Mouse (Mus musculus) limb, embryonic 12.5 days (tissue): ENCODE results near the gene Fbh1. TPM values are rescaled to one million over a fixed set of nuclear protein-coding genes. Genes with fewer than 3 reads are reported as not detected.
A peak's percentile ranks its signal among the peaks of the same experiment; 100 is the strongest.

Source experiments
- ATAC-seq: fragments of 200-750 bp; cut with Nextera tagmentation; 2 replicates; pipeline ENCODE4 v1.8.0; 2017; ENCODE audit warnings: low read depth, moderate TSS enrichment; ENCODE audit not compliant: insufficient number of reproducible peaks, insufficient read depth, low FRiP score, low TSS enrichment
- H3K27ac ChIP-seq: fragments of 300-500 bp; sonication (generic); 2 replicates; pipeline ENCODE4 v1.5.1; 2016; ENCODE audit warnings: mild to moderate bottlenecking, moderate library complexity
- H3K27me3 ChIP-seq: fragments of 300-500 bp; sonication (generic); 2 replicates; pipeline ENCODE4 v1.6.1; 2016; ENCODE audit warnings: mild to moderate bottlenecking, moderate library complexity
- H3K36me3 ChIP-seq: fragments of 300-500 bp; sonication (generic); 2 replicates; pipeline ENCODE4 v1.6.1; 2016; ENCODE audit warnings: mild to moderate bottlenecking, moderate library complexity
- H3K4me1 ChIP-seq: fragments of 300-500 bp; sonication (generic); replicated peaks from 2 replicates; pipeline ENCODE4 v1.6.1; 2016
- H3K4me2 ChIP-seq: fragments of 300-500 bp; sonication (generic); 2 replicates; pipeline ENCODE4 v1.6.1; 2016; ENCODE audit warnings: mild to moderate bottlenecking, moderate library complexity
- H3K4me3 ChIP-seq: fragments of 300-500 bp; sonication (generic); replicated peaks from 2 replicates; pipeline ENCODE4 v1.5.1; 2016; ENCODE audit warnings: mild to moderate bottlenecking
- H3K9ac ChIP-seq: fragments of 300-500 bp; sonication (generic); replicated peaks from 2 replicates; pipeline ENCODE4 v1.6.1; 2016; ENCODE audit warnings: mild to moderate bottlenecking, moderate library complexity
- H3K9me3 ChIP-seq: fragments of 300-500 bp; sonication (generic); 2 replicates; pipeline ENCODE4 v1.6.1; 2016; ENCODE audit warnings: mild to moderate bottlenecking, moderate library complexity
- WGBS: fragments of 180-500 bp; shearing (Covaris S2); methylation state at CpG from one replicate; pipeline ENCODE4 v1.1.7; 2016; 5-methylcytosine and 5-hydroxymethylcytosine counted together
- polyA plus RNA-seq: library from polyadenylated mRNA; unstranded; fragments of >200 nt; fragmentation: Nextera tagmentation; extraction: Ambion mirVana; gene quantifications from 2 replicates; pipeline ENCODE4 v1.2.1, GENCODE M21; 2016

The Fbh1 gene
- polyA plus RNA-seq, 1 experiment from 2014 or later: 146 TPM

GRCm38 (mm10) chr2:11771701-11772100, 5.7 kb downstream of the Fbh1 start:
- Histone ChIP-seq H3K27ac (no peak overlapping the region), H3K36me3 (peaks cover 31% of the 10 kb centered on the region), H3K9ac (no peak overlapping the region), H3K4me1 (peaks cover 13% of the 10 kb centered on the region; the same call in 1 of the 2 replicates), H3K9me3 (no peaks in the 10 kb centered on the region), H3K4me2 (no peak overlapping the region), H3K27me3 (no peaks in the 10 kb centered on the region), H3K4me3 (no peak overlapping the region)
- WGBS: 90% methylated on average over 4 of the region's 4 CpGs
- no peak for ATAC-seq

- H3K4me3 ChIP-seq: no peak overlapping the region
- no peak overlapping the region for H3K4me2 ChIP-seq
- WGBS: 95% methylated on average over 10 of the region's 10 CpGs
- no peak overlapping the region for H3K9ac ChIP-seq
- no peak for ATAC-seq
- no peaks in the 10 kb centered on the region for H3K27me3 ChIP-seq
- H3K27ac ChIP-seq: no peak overlapping the region
- no peaks in the 10 kb centered on the region for H3K4me1 ChIP-seq
- H3K36me3 ChIP-seq: peaks cover 77% of the 10 kb centered on the region
- H3K9me3 ChIP-seq: no peaks in the 10 kb centered on the region
These were observed 10.2 kb downstream of the Fbh1 start for GRCm38 (mm10) chr2:11767161-11767545.

GRCm38 (mm10) chr2:11766485-11767160, 10.8 kb downstream of the Fbh1 start:
- no peak overlapping the region for H3K4me2 ChIP-seq
- no peaks in the 10 kb centered on the region for H3K4me1 ChIP-seq
- no peaks in the 10 kb centered on the region for H3K9me3 ChIP-seq
- no peak overlapping the region for H3K4me3 ChIP-seq
- H3K36me3 ChIP-seq: peaks cover 82% of the 10 kb centered on the region
- no peaks in the 10 kb centered on the region for H3K27me3 ChIP-seq
- H3K27ac ChIP-seq: no peak overlapping the region
- no peak for ATAC-seq
- WGBS: 80% methylated on average over 5 of the region's 5 CpGs
- no peak overlapping the region for H3K9ac ChIP-seq

- Histone ChIP-seq H3K4me1 (no peaks in the 10 kb centered on the region), H3K4me2 (no peak overlapping the region), H3K27me3 (no peaks in the 10 kb centered on the region), H3K9ac (no peak overlapping the region), H3K36me3 (peaks cover 91% of the 10 kb centered on the region), H3K27ac (no peak overlapping the region), H3K9me3 (no peaks in the 10 kb centered on the region), H3K4me3 (no peak overlapping the region)
- WGBS: 93% methylated on average over 4 of the region's 4 CpGs
- ATAC-seq: no peak
These were observed 11.7 kb downstream of the Fbh1 start for GRCm38 (mm10) chr2:11765694-11766093.

- 88% methylated on average over 4 of the region's 4 CpGs for WGBS
- H3K36me3 ChIP-seq: peaks cover 100% of the 10 kb centered on the region
- H3K4me3 ChIP-seq: no peak overlapping the region
These were observed 14.8 kb downstream of the Fbh1 start for GRCm38 (mm10) chr2:11762541-11762940.

GRCm38 (mm10) chr2:11739516-11740051, 37.8 kb downstream of the Fbh1 start:
- Histone ChIP-seq H3K9ac (no peak overlapping the region), H3K4me1 (no peaks in the 10 kb centered on the region), H3K4me2 (no peak overlapping the region), H3K9me3 (no peaks in the 10 kb centered on the region), H3K36me3 (peaks cover 57% of the 10 kb centered on the region), H3K27ac (no peak overlapping the region), H3K27me3 (no peaks in the 10 kb centered on the region), H3K4me3 (no peak overlapping the region)
- 93% methylated on average over 4 of the region's 4 CpGs for WGBS
- no peak for ATAC-seq

More at GRCm38 (mm10) chr2:11762541-11762940, 14.8 kb downstream of the Fbh1 start:
- Histone ChIP-seq H3K4me2 (no peak overlapping the region), H3K9me3 (no peaks in the 10 kb centered on the region), H3K27ac (no peak overlapping the region), H3K4me1 (no peaks in the 10 kb centered on the region), H3K9ac (no peak overlapping the region), H3K27me3 (no peaks in the 10 kb centered on the region)
- no peak for ATAC-seq

- Histone ChIP-seq H3K9me3 (no peaks in the 10 kb centered on the region), H3K36me3 (peaks cover 49% of the 10 kb centered on the region), H3K4me3 (no peak overlapping the region), H3K9ac (no peak overlapping the region), H3K27ac (no peak overlapping the region), H3K4me2 (no peak overlapping the region), H3K4me1 (no peaks in the 10 kb centered on the region), H3K27me3 (no peaks in the 10 kb centered on the region)
- ATAC-seq: peak; percentile 75; the same call in 1 of the 2 replicates
- 91% methylated on average over 3 of the region's 3 CpGs for WGBS
These were observed 38.6 kb downstream of the Fbh1 start for GRCm38 (mm10) chr2:11738794-11739193.

GRCm38 (mm10) chr2:11735853-11736252, 41.5 kb downstream of the Fbh1 start:
- Histone ChIP-seq H3K4me1 (no peaks in the 10 kb centered on the region), H3K27ac (no peak overlapping the region), H3K4me2 (no peak overlapping the region), H3K4me3 (no peak overlapping the region), H3K9ac (no peak overlapping the region), H3K36me3 (peaks cover 20% of the 10 kb centered on the region), H3K9me3 (no peaks in the 10 kb centered on the region), H3K27me3 (no peaks in the 10 kb centered on the region)
- 81% methylated on average over 6 of the region's 6 CpGs for WGBS
- no peak for ATAC-seq

- Histone ChIP-seq H3K4me1 (no peaks in the 10 kb centered on the region), H3K27me3 (no peaks in the 10 kb centered on the region), H3K9me3 (no peaks in the 10 kb centered on the region), H3K9ac (no peak overlapping the region), H3K27ac (no peak overlapping the region), H3K36me3 (no peaks in the 10 kb centered on the region), H3K4me2 (no peak overlapping the region), H3K4me3 (no peak overlapping the region)
- ATAC-seq: no peak
- WGBS: 77% methylated on average over 5 of the region's 5 CpGs
These were observed 44.4 kb downstream of the Fbh1 start for GRCm38 (mm10) chr2:11732978-11733377.

- H3K4me1 ChIP-seq: no peaks in the 10 kb centered on the region
- no peak overlapping the region for H3K27ac ChIP-seq
- H3K27me3 ChIP-seq: no peaks in the 10 kb centered on the region
- ATAC-seq: no peak
- 51% methylated on average over 3 of the region's 3 CpGs for WGBS
- H3K9ac ChIP-seq: no peak overlapping the region
- no peak overlapping the region for H3K4me3 ChIP-seq
- no peak overlapping the region for H3K4me2 ChIP-seq
- H3K36me3 ChIP-seq: no peaks in the 10 kb centered on the region
- H3K9me3 ChIP-seq: no peaks in the 10 kb centered on the region
These were observed 48.3 kb downstream of the Fbh1 start for GRCm38 (mm10) chr2:11729091-11729490.

GRCm38 (mm10) chr2:11727574-11727973, 49.8 kb downstream of the Fbh1 start:
- Histone ChIP-seq H3K27ac (no peak overlapping the region), H3K36me3 (no peaks in the 10 kb centered on the region), H3K9me3 (no peaks in the 10 kb centered on the region), H3K27me3 (no peaks in the 10 kb centered on the region), H3K4me2 (no peak overlapping the region), H3K4me3 (no peak overlapping the region), H3K9ac (no peak overlapping the region), H3K4me1 (no peaks in the 10 kb centered on the region)
- 94% methylated on average over 5 of the region's 5 CpGs for WGBS
- ATAC-seq: no peak

GRCm38 (mm10) chr2:11722564-11722963, 54.8 kb downstream of the Fbh1 start:
- WGBS: 83% methylated on average over 9 of the region's 9 CpGs
- Histone ChIP-seq H3K27ac (no peak overlapping the region), H3K36me3 (no peaks in the 10 kb centered on the region), H3K4me3 (no peak overlapping the region), H3K27me3 (no peaks in the 10 kb centered on the region), H3K9ac (no peak overlapping the region), H3K4me1 (no peaks in the 10 kb centered on the region), H3K9me3 (no peaks in the 10 kb centered on the region), H3K4me2 (no peak overlapping the region)
- ATAC-seq: no peak
